Mouse (Mus musculus): ENCODE measurements at regions not wholly inside any gene's neighbourhood (a gene's known extent, or its start where the extent isn't known, plus 50 kb on each side); places are given as distances from the start of the nearest gene placed in this dataset.

- DNase-seq = no peak
Measured at GRCm38 (mm10) chr3:52640250-52641147, 372.4 kb downstream of the Foxo1 start.

GRCm38 (mm10) chr3:52638816-52639215 is 370.7 kb downstream of the Foxo1 start:
- peak in 1 of 2 experiments; percentile 68 for DNase-seq

GRCm38 (mm10) chr3:52634353-52634752 is 366.2 kb downstream of the Foxo1 start:
- DNase-seq = peak in 1 of 2 experiments; percentile 75

- DNase-seq = no peak
Measured at GRCm38 (mm10) chr3:52633491-52634100, 365.5 kb downstream of the Foxo1 start.

- DNase-seq = no peak
Measured at GRCm38 (mm10) chr3:52632635-52633034, 364.5 kb downstream of the Foxo1 start.

- no peak for DNase-seq
Measured at GRCm38 (mm10) chr3:52630209-52630608, 362.1 kb downstream of the Foxo1 start.

- no peak for DNase-seq
Measured at GRCm38 (mm10) chr3:52625125-52625524, 357.0 kb downstream of the Foxo1 start.

- no peak for DNase-seq
Measured at GRCm38 (mm10) chr3:52622530-52622929, 354.4 kb downstream of the Foxo1 start.

GRCm38 (mm10) chr3:52621936-52622335 is 353.8 kb downstream of the Foxo1 start:
- DNase-seq = no peak

- DNase-seq = no peak
Measured at GRCm38 (mm10) chr3:52618925-52619224, 350.7 kb downstream of the Foxo1 start.

GRCm38 (mm10) chr3:52618212-52618924 is 350.2 kb downstream of the Foxo1 start:
- DNase-seq = no peak

GRCm38 (mm10) chr3:52617413-52618149 is 349.4 kb downstream of the Foxo1 start:
- no peak for DNase-seq

GRCm38 (mm10) chr3:52611881-52612280 is 343.7 kb downstream of the Foxo1 start:
- DNase-seq = no peak

GRCm38 (mm10) chr3:52610466-52610865 is 342.3 kb downstream of the Foxo1 start:
- DNase-seq = no peak

- DNase-seq = no peak
Measured at GRCm38 (mm10) chr3:52608086-52608426, 339.9 kb downstream of the Foxo1 start.

GRCm38 (mm10) chr3:52607379-52608085 is 339.4 kb downstream of the Foxo1 start:
- no peak for DNase-seq

- no peak for DNase-seq
Measured at GRCm38 (mm10) chr3:52605261-52605771, 337.2 kb downstream of the Foxo1 start.

GRCm38 (mm10) chr3:52603244-52603704 is 335.1 kb downstream of the Foxo1 start:
- DNase-seq = no peak

GRCm38 (mm10) chr3:52601011-52601745 is 333.0 kb downstream of the Foxo1 start:
- DNase-seq = peak; percentile 13 to 27

- DNase-seq = no peak
Measured at GRCm38 (mm10) chr3:52600581-52600980, 332.4 kb downstream of the Foxo1 start.

- no peak for DNase-seq
Measured at GRCm38 (mm10) chr3:52600146-52600545, 332.0 kb downstream of the Foxo1 start.
